Mouse (Mus musculus) forebrain, postnatal 0 days (tissue): ENCODE measurements around the gene Pld5. TPM values are rescaled to one million over a fixed set of nuclear protein-coding genes. Genes with fewer than 3 reads are reported as not detected.

Source experiments
- ATAC-seq: fragments of 200-750 bp; cut with Nextera tagmentation; 2 replicates; pipeline ENCODE4 v1.8.0; 2017; ENCODE audit warnings: mild to moderate bottlenecking, moderate library complexity
- DNase-seq: peaks from one replicate; pipeline ENCODE4 v3.0.0-alpha.2; 2015
- H3K27ac ChIP-seq: fragments of 300-500 bp; sonication (generic); 2 replicates; pipeline ENCODE4 v1.5.1; 2014; ENCODE audit warnings: low read depth, mild to moderate bottlenecking, antibody characterized with exemption, low read length, moderate library complexity, mixed read lengths
- H3K27me3 ChIP-seq: fragments of 300-500 bp; sonication (generic); 2 replicates; pipeline ENCODE4 v1.6.1; 2014; ENCODE audit warnings: mild to moderate bottlenecking, low read length, mixed read lengths; ENCODE audit not compliant: insufficient read depth
- H3K36me3 ChIP-seq: fragments of 300-500 bp; sonication (generic); 2 replicates; pipeline ENCODE4 v1.6.1; 2014; ENCODE audit warnings: mild to moderate bottlenecking, moderate library complexity; ENCODE audit not compliant: insufficient read depth
- H3K4me1 ChIP-seq: fragments of 300-500 bp; sonication (generic); 2 replicates; pipeline ENCODE4 v1.6.1; 2014; ENCODE audit warnings: antibody characterized with exemption; ENCODE audit not compliant: insufficient read depth
- H3K4me2 ChIP-seq: fragments of 300-500 bp; sonication (generic); 2 replicates; pipeline ENCODE4 v1.6.1; 2014; ENCODE audit warnings: low read depth, mild to moderate bottlenecking, moderate library complexity
- H3K4me3 ChIP-seq: fragments of 300-500 bp; sonication (generic); 2 replicates; pipeline ENCODE4 v1.5.1; 2014; ENCODE audit warnings: low read depth, low read length, mixed read lengths
- H3K9ac ChIP-seq: fragments of 300-500 bp; sonication (generic); 2 replicates; pipeline ENCODE4 v1.6.1; 2014; ENCODE audit warnings: mild to moderate bottlenecking
- H3K9me3 ChIP-seq: fragments of 300-500 bp; sonication (generic); 2 replicates; pipeline ENCODE4 v1.6.1; 2016; ENCODE audit warnings: low read length
- CTCF ChIP-seq: sonication (generic); IDR thresholded peaks from 2 replicates; pipeline ENCODE4 v1.5.1; 2016; ENCODE audit warnings: antibody characterized with exemption, control low read depth, low read depth
- WGBS: fragments of 180-500 bp; shearing (Covaris S2); extraction: QIAGEN DNeasy Blood & Tissue Kit; methylation state at CpG from one replicate; pipeline ENCODE4 v1.1.7; 2014; 5-methylcytosine and 5-hydroxymethylcytosine counted together
- polyA plus RNA-seq: library from polyadenylated mRNA; unstranded; fragments of >200 nt; fragmentation: Nextera tagmentation; extraction: Ambion mirVana; gene quantifications from 2 replicates; pipeline ENCODE4 v1.2.1, GENCODE M21; 2015
- total RNA-seq: library from RNA; depleted of rRNA; stranded (reverse); fragments of >200 nt; gene quantifications from 2 replicates; pipeline ENCODE4 v1.2.3, GENCODE M21; 2014

Pld5 gene
- total and polyA plus RNA-seq, 2 experiments from 2014 or later, result 1.7 to 2.9 TPM

DNA sequence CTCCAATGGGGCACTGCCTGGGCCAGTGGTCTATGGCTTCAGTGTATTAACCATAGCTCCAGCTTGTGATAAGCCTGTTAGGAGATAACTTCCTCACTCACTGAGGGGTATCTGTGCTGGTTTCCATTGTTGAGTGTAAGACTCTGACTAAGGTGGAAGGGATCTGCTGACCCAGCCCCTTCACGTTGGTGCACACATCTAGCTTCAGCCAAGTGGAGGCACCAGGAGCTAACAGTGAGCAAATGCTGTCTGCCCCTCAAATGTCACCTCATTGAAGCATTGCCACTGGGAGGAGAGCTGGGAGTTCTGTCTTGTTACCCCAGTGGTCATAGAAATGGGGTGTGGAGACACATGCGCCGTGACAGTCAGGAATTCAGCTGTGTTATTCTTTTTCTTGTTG lies 336.4 kb downstream of the Pld5 start:
- Histone ChIP-seq H3K4me2 (no peak overlapping the region), H3K27me3 (no peaks in the 10 kb centered on the region), H3K9me3 (no peaks in the 10 kb centered on the region), H3K36me3 (no peaks in the 10 kb centered on the region), H3K9ac (no peak overlapping the region), H3K27ac (no peak overlapping the region), H3K4me3 (no peak overlapping the region), H3K4me1 (no peaks in the 10 kb centered on the region)
- no peak for ATAC-seq
- no peak for DNase-seq
- 77% methylated on average over 3 of the region's 3 CpGs for WGBS
- no peak for TF ChIP-seq CTCF

DNA sequence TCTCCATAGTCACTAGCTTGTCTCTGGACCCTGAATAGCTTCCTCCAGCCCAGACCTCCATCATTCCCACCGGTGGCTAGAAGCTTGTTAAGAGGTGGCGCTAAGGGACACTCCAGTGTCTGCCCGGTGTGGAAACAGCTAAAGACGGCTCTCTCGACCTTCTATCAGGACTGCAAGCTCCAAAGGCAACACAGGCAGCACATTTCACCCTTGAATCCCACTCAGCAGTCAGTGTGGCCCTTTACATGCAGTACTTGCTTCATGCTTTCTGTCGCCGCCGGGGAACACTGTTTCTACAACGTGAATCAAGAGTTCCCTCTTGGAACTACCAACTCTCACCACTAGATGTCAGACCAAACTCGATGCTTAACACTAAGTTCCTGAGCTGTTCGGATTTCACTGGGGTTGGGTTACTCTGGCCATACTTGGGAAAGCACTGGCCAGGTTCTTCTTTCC lies 338.8 kb downstream of the Pld5 start:
- 9% methylated on average over 11 of the region's 11 CpGs for WGBS
- no peak overlapping the region; the same call in 1 of the 2 replicates for H3K9ac ChIP-seq
- H3K36me3 ChIP-seq, result no peaks in the 10 kb centered on the region
- no peaks in the 10 kb centered on the region for H3K27me3 ChIP-seq
- peak; percentile 93 for DNase-seq
- no peaks in the 10 kb centered on the region for H3K4me1 ChIP-seq
- H3K9me3 ChIP-seq, result no peaks in the 10 kb centered on the region
- peak; percentile 88 for ATAC-seq
- no peak overlapping the region for H3K27ac ChIP-seq
- TF ChIP-seq CTCF, result peak; percentile 97
- peak overlapping the region; percentile 26 for H3K4me2 ChIP-seq
- H3K4me3 ChIP-seq, result 0 out of 2 replicates have a peak overlapping the region, but pooled peaks have one; percentile 2

- no peaks in the 10 kb centered on the region for H3K9me3 ChIP-seq
- 94% methylated on average over 5 of the region's 5 CpGs for WGBS
- no peaks in the 10 kb centered on the region for H3K4me1 ChIP-seq
- TF ChIP-seq CTCF, result no peak
- H3K36me3 ChIP-seq, result no peaks in the 10 kb centered on the region
- no peaks in the 10 kb centered on the region for H3K27me3 ChIP-seq
- ATAC-seq (peak; percentile 42; the same call in 1 of the 2 replicates), DNase-seq (no peak)
- H3K9ac ChIP-seq, result no peak overlapping the region
- H3K4me3 ChIP-seq, result no peak overlapping the region
- no peak overlapping the region for H3K27ac ChIP-seq
- H3K4me2 ChIP-seq, result no peak overlapping the region
Measured at GRCm38 (mm10) chr1:175931391-175931790, 343.7 kb downstream of the Pld5 start.

DNA sequence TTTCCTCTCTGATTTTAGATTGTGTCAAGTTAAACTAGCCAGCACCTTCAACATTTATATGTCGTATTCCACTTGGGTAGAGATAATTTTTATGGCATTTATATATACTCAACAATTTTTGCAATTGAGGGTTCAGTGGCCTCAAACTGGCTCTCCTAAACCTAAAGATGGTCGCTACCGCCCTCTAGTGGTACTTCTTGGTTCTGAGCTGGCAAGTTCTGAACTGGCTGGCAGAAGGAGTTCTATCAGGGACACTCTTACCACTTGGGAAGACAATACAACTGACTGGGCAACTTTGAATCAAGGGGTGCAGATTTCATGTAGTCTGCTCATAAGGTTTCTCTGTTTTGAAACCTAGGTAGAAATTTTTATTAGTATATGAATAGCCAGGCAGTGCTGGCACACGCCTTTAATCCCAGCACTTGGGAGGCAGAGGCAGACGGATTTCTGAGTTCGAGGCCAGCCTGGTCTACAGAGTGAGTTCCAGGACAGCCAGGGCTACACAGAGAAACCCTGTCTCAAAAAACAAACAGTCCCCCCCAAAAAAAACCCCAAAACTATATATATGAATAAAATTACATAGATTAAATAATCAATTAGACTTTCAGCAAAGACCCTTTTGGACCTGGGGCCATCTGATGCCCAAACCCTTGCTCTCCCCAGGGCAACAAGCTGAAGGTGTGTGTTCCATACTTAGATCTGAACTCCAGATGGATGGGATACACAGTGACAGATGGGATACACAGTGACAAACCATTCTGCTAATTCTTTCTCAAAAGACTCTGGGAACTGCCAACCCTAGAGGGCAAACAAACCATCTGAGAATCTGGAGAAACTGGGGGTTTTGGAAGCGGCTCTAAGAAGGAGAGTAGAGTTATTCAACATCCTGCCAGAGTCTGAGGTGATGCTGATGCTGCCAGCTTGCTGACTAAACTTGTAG lies 351.0 kb downstream of the Pld5 start:
- peak; percentile 92 for DNase-seq
- Histone ChIP-seq H3K4me1 (no peaks in the 10 kb centered on the region), H3K4me3 (no peak overlapping the region), H3K4me2 (no peak overlapping the region), H3K9me3 (no peaks in the 10 kb centered on the region), H3K27me3 (no peaks in the 10 kb centered on the region), H3K27ac (no peak overlapping the region), H3K9ac (no peak overlapping the region), H3K36me3 (no peaks in the 10 kb centered on the region)
- ATAC-seq, result peak; percentile 66
- TF ChIP-seq CTCF, result peak; percentile 87
- 52% methylated on average over 7 of the region's 7 CpGs for WGBS

- Histone ChIP-seq H3K9me3 (no peaks in the 10 kb centered on the region), H3K27ac (no peak overlapping the region), H3K4me3 (no peak overlapping the region), H3K4me1 (no peaks in the 10 kb centered on the region), H3K4me2 (no peak overlapping the region), H3K36me3 (no peaks in the 10 kb centered on the region), H3K9ac (no peak overlapping the region), H3K27me3 (no peaks in the 10 kb centered on the region)
- TF ChIP-seq CTCF, result no peak
- ATAC-seq, result no peak
- WGBS, result 94% methylated on average over 8 of the region's 8 CpGs
- no peak for DNase-seq
Measured at GRCm38 (mm10) chr1:175921091-175921490, 354.0 kb downstream of the Pld5 start.

- DNase-seq (no peak), ATAC-seq (no peak)
- H3K4me2 ChIP-seq, result no peak within 1 kb of the TSS
- no peak for TF ChIP-seq CTCF
- H3K9me3 ChIP-seq, result no peaks in the 10 kb centered on the region
- H3K4me3 ChIP-seq, result no peak within 1 kb of the TSS
- H3K27me3 ChIP-seq, result no peaks in the 10 kb centered on the region
- no peaks in the 10 kb centered on the region for H3K36me3 ChIP-seq
- no peaks in the 10 kb centered on the region for H3K4me1 ChIP-seq
- no peak within 1 kb of the TSS for H3K9ac ChIP-seq
- WGBS, result 94% methylated on average over 9 of the region's 9 CpGs
- H3K27ac ChIP-seq, result no peak within 1 kb of the TSS
Measured at GRCm38 (mm10) chr1:175920029-175920428, 355.1 kb downstream of the Pld5 start, which contains the start of gene Gm38100. Gene Gm38100 (plus strand): TSS chr1:175920329.

DNA sequence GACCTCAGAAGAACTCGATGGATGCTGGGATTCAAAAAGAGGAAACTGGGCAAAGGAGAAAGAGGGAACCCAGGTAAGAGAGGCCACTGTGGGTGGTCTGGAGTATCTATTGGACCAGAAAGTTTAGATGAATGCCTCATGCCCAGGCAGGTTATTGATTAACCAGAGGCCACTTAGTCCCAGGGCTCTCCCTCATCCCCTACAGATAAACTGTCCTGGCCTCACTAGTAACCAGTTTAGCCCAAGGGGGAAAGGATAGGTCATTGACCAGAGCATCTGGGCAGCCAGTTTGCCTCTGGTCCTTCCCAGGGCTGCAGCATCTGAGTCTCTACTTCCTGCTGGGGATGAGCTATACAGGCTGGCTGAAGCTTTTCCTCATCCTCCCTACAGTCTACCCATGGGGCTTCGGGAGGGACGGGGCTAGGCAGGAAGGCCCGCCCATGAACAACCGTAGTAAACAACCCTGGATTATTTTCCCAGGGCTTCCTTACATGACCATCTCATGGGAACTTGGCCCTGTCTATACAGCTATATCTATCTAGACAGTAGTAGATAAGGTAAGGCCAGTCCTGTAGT lies 361.3 kb downstream of the Pld5 start:
- peaks cover 3% of the 10 kb centered on the region; the same call in 1 of the 2 replicates for H3K36me3 ChIP-seq
- DNase-seq (no peak), ATAC-seq (no peak)
- H3K9ac ChIP-seq, result no peak overlapping the region
- no peaks in the 10 kb centered on the region for H3K27me3 ChIP-seq
- H3K4me1 ChIP-seq, result no peaks in the 10 kb centered on the region
- no peak overlapping the region for H3K4me2 ChIP-seq
- no peaks in the 10 kb centered on the region for H3K9me3 ChIP-seq
- 83% methylated on average over 5 of the region's 5 CpGs for WGBS
- H3K4me3 ChIP-seq, result no peak overlapping the region
- no peak for TF ChIP-seq CTCF
- H3K27ac ChIP-seq, result no peak overlapping the region
